Mouse (Mus musculus): Measurements from ENCODE around the gene Fmo1. TPM values are rescaled to one million over a fixed set of nuclear protein-coding genes. Genes with fewer than 3 reads are reported as not detected.

Gene Fmo1
- polyA plus RNA-seq, 1 experiment from 2014 or later: 42.2 TPM

- Histone ChIP-seq H3K4me2 (ENCODE audit: low read length) (no peak overlapping the region), H3K4me1 (ENCODE audit: control insufficient read depth, insufficient read depth, low read depth, low read length) (no peaks in the 10 kb centered on the region), H3K4me3 (ENCODE audit: low read length) (no peak overlapping the region), H3K27me3 (replicated peaks; ENCODE audit: control insufficient read depth, insufficient read depth, low read length) (no peaks in the 10 kb centered on the region), H3K9me3 (ENCODE audit: control insufficient read depth, low read length) (no peaks in the 10 kb centered on the region), H3K27ac (ENCODE audit: low read depth, low read length) (no peak overlapping the region), H3K36me3 (ENCODE audit: control insufficient read depth, insufficient read depth, low read length) (no peaks in the 10 kb centered on the region), H3K9ac (ENCODE audit: low read depth, low read length) (no peak overlapping the region)
- 98% methylated on average over 7 of the region's 7 CpGs for WGBS
- no peak for ATAC-seq
These were observed 21.2 kb upstream of the Fmo1 start for GRCm38 (mm10) chr1:162887644-162888043.

GRCm38 (mm10) chr1:162886138-162886816 is 19.9 kb upstream of the Fmo1 start:
- no peak overlapping the region for H3K9ac ChIP-seq (ENCODE audit: low read depth, low read length)
- 88% methylated on average over 11 of the region's 11 CpGs for WGBS
- H3K9me3 ChIP-seq (ENCODE audit: control insufficient read depth, low read length): no peaks in the 10 kb centered on the region
- H3K4me3 ChIP-seq (ENCODE audit: low read length): no peak overlapping the region
- no peak overlapping the region for H3K4me2 ChIP-seq (ENCODE audit: low read length)
- no peaks in the 10 kb centered on the region for H3K36me3 ChIP-seq (ENCODE audit: control insufficient read depth, insufficient read depth, low read length)
- no peak overlapping the region for H3K27ac ChIP-seq (ENCODE audit: low read depth, low read length)
- no peak for ATAC-seq
- H3K4me1 ChIP-seq (ENCODE audit: control insufficient read depth, insufficient read depth, low read depth, low read length): no peaks in the 10 kb centered on the region
- no peaks in the 10 kb centered on the region for H3K27me3 ChIP-seq (replicated peaks; ENCODE audit: control insufficient read depth, insufficient read depth, low read length)

GRCm38 (mm10) chr1:162882681-162883080 is 16.3 kb upstream of the Fmo1 start:
- 85% methylated on average over 4 of the region's 4 CpGs for WGBS
- ATAC-seq: no peak

GRCm38 (mm10) chr1:162879595-162880369 is 13.4 kb upstream of the Fmo1 start:
- no peak overlapping the region for H3K4me2 ChIP-seq (ENCODE audit: low read length)
- H3K36me3 ChIP-seq (ENCODE audit: control insufficient read depth, insufficient read depth, low read length): no peaks in the 10 kb centered on the region
- no peak overlapping the region for H3K27ac ChIP-seq (ENCODE audit: low read depth, low read length)
- H3K4me3 ChIP-seq (ENCODE audit: low read length): no peak overlapping the region
- no peak for ATAC-seq
- WGBS: 65% methylated on average over 11 of the region's 11 CpGs
- H3K9ac ChIP-seq (ENCODE audit: low read depth, low read length): no peak overlapping the region
- H3K9me3 ChIP-seq (ENCODE audit: control insufficient read depth, low read length): no peaks in the 10 kb centered on the region
- no peaks in the 10 kb centered on the region for H3K4me1 ChIP-seq (ENCODE audit: control insufficient read depth, insufficient read depth, low read depth, low read length)
- H3K27me3 ChIP-seq (replicated peaks; ENCODE audit: control insufficient read depth, insufficient read depth, low read length): no peaks in the 10 kb centered on the region

More at GRCm38 (mm10) chr1:162882681-162883080, 16.3 kb upstream of the Fmo1 start:
- no peaks in the 10 kb centered on the region for H3K27me3 ChIP-seq (replicated peaks; ENCODE audit: control insufficient read depth, insufficient read depth, low read length)
- no peaks in the 10 kb centered on the region for H3K4me1 ChIP-seq (ENCODE audit: control insufficient read depth, insufficient read depth, low read depth, low read length)
- no peak overlapping the region for H3K9ac ChIP-seq (ENCODE audit: low read depth, low read length)
- H3K9me3 ChIP-seq (ENCODE audit: control insufficient read depth, low read length): no peaks in the 10 kb centered on the region
- no peak overlapping the region for H3K27ac ChIP-seq (ENCODE audit: low read depth, low read length)
- H3K4me2 ChIP-seq (ENCODE audit: low read length): no peak overlapping the region
- H3K36me3 ChIP-seq (ENCODE audit: control insufficient read depth, insufficient read depth, low read length): no peaks in the 10 kb centered on the region
- H3K4me3 ChIP-seq (ENCODE audit: low read length): no peak overlapping the region

GRCm38 (mm10) chr1:162875091-162875490 is 8.7 kb upstream of the Fmo1 start:
- H3K36me3 ChIP-seq (ENCODE audit: control insufficient read depth, insufficient read depth, low read length): no peaks in the 10 kb centered on the region
- 81% methylated on average over 3 of the region's 3 CpGs for WGBS

GRCm38 (mm10) chr1:162871701-162872311 is 5.4 kb upstream of the Fmo1 start:
- Histone ChIP-seq H3K4me2 (ENCODE audit: low read length) (no peak overlapping the region), H3K36me3 (ENCODE audit: control insufficient read depth, insufficient read depth, low read length) (no peaks in the 10 kb centered on the region), H3K4me3 (ENCODE audit: low read length) (no peak overlapping the region), H3K4me1 (ENCODE audit: control insufficient read depth, insufficient read depth, low read depth, low read length) (no peaks in the 10 kb centered on the region; the same call in 1 of the 2 replicates), H3K9ac (ENCODE audit: low read depth, low read length) (no peak overlapping the region), H3K27ac (ENCODE audit: low read depth, low read length) (no peak overlapping the region), H3K27me3 (replicated peaks; ENCODE audit: control insufficient read depth, insufficient read depth, low read length) (no peaks in the 10 kb centered on the region), H3K9me3 (ENCODE audit: control insufficient read depth, low read length) (peaks cover 3% of the 10 kb centered on the region; the same call in 1 of the 2 replicates)
- WGBS: 59% methylated on average over 9 of the region's 9 CpGs
- ATAC-seq: no peak

More at GRCm38 (mm10) chr1:162875091-162875490, 8.7 kb upstream of the Fmo1 start:
- no peak for ATAC-seq
- H3K27me3 ChIP-seq (replicated peaks; ENCODE audit: control insufficient read depth, insufficient read depth, low read length): no peaks in the 10 kb centered on the region
- no peaks in the 10 kb centered on the region; the same call in 1 of the 2 replicates for H3K4me1 ChIP-seq (ENCODE audit: control insufficient read depth, insufficient read depth, low read depth, low read length)
- no peak overlapping the region for H3K27ac ChIP-seq (ENCODE audit: low read depth, low read length)
- H3K9ac ChIP-seq (ENCODE audit: low read depth, low read length): no peak overlapping the region
- no peak overlapping the region for H3K4me3 ChIP-seq (ENCODE audit: low read length)
- H3K9me3 ChIP-seq (ENCODE audit: control insufficient read depth, low read length): no peaks in the 10 kb centered on the region
- no peak overlapping the region for H3K4me2 ChIP-seq (ENCODE audit: low read length)

- Histone ChIP-seq H3K36me3 (ENCODE audit: control insufficient read depth, insufficient read depth, low read length) (no peaks in the 10 kb centered on the region), H3K9me3 (ENCODE audit: control insufficient read depth, low read length) (peaks cover 3% of the 10 kb centered on the region; the same call in 1 of the 2 replicates), H3K4me2 (ENCODE audit: low read length) (no peak overlapping the region), H3K27ac (ENCODE audit: low read depth, low read length) (no peak overlapping the region), H3K27me3 (replicated peaks; ENCODE audit: control insufficient read depth, insufficient read depth, low read length) (no peaks in the 10 kb centered on the region), H3K4me1 (ENCODE audit: control insufficient read depth, insufficient read depth, low read depth, low read length) (no peaks in the 10 kb centered on the region; the same call in 1 of the 2 replicates), H3K9ac (ENCODE audit: low read depth, low read length) (no peak overlapping the region), H3K4me3 (ENCODE audit: low read length) (no peak overlapping the region)
- no peak for ATAC-seq
- 85% methylated on average over 7 of the region's 7 CpGs for WGBS
These were observed 4.6 kb upstream of the Fmo1 start for GRCm38 (mm10) chr1:162870978-162871377.

- H3K4me1 ChIP-seq (ENCODE audit: control insufficient read depth, insufficient read depth, low read depth, low read length): no peaks in the 10 kb centered on the region; the same call in 1 of the 2 replicates
- H3K27me3 ChIP-seq (replicated peaks; ENCODE audit: control insufficient read depth, insufficient read depth, low read length): no peaks in the 10 kb centered on the region
- no peak overlapping the region for H3K4me3 ChIP-seq (ENCODE audit: low read length)
- 78% methylated on average over 4 of the region's 4 CpGs for WGBS
- no peak overlapping the region for H3K4me2 ChIP-seq (ENCODE audit: low read length)
- ATAC-seq: no peak
- H3K36me3 ChIP-seq (ENCODE audit: control insufficient read depth, insufficient read depth, low read length): no peaks in the 10 kb centered on the region
- H3K27ac ChIP-seq (ENCODE audit: low read depth, low read length): no peak overlapping the region
- no peak overlapping the region for H3K9ac ChIP-seq (ENCODE audit: low read depth, low read length)
- H3K9me3 ChIP-seq (ENCODE audit: control insufficient read depth, low read length): peaks cover 3% of the 10 kb centered on the region; the same call in 1 of the 2 replicates
These were observed 986 bp upstream of the Fmo1 start for GRCm38 (mm10) chr1:162867396-162867795.

- no peak overlapping the region for H3K27ac ChIP-seq (ENCODE audit: low read depth, low read length)
- no peaks in the 10 kb centered on the region for H3K36me3 ChIP-seq (ENCODE audit: control insufficient read depth, insufficient read depth, low read length)
- no peak overlapping the region for H3K4me3 ChIP-seq (ENCODE audit: low read length)
- no peaks in the 10 kb centered on the region for H3K27me3 ChIP-seq (replicated peaks; ENCODE audit: control insufficient read depth, insufficient read depth, low read length)
- H3K4me2 ChIP-seq (ENCODE audit: low read length): no peak overlapping the region
- no peak for ATAC-seq
- 81% methylated on average over 3 of the region's 3 CpGs for WGBS
- H3K9me3 ChIP-seq (ENCODE audit: control insufficient read depth, low read length): peaks cover 3% of the 10 kb centered on the region; the same call in 1 of the 2 replicates
- no peak overlapping the region for H3K9ac ChIP-seq (ENCODE audit: low read depth, low read length)
- H3K4me1 ChIP-seq (ENCODE audit: control insufficient read depth, insufficient read depth, low read depth, low read length): no peaks in the 10 kb centered on the region
These were observed 948 bp downstream of the Fmo1 start for GRCm38 (mm10) chr1:162865493-162865830.
